Mouse (Mus musculus) spleen, postnatal 4 days (tissue): ENCODE data around the gene Resp18.

Experiments
- DNase-seq, 2 experiments: peaks; one replicate each; pipeline ENCODE4 v3.0.0; 2022; ENCODE audit warnings: low spot score in 2 of 2

Resp18 gene

DNA sequence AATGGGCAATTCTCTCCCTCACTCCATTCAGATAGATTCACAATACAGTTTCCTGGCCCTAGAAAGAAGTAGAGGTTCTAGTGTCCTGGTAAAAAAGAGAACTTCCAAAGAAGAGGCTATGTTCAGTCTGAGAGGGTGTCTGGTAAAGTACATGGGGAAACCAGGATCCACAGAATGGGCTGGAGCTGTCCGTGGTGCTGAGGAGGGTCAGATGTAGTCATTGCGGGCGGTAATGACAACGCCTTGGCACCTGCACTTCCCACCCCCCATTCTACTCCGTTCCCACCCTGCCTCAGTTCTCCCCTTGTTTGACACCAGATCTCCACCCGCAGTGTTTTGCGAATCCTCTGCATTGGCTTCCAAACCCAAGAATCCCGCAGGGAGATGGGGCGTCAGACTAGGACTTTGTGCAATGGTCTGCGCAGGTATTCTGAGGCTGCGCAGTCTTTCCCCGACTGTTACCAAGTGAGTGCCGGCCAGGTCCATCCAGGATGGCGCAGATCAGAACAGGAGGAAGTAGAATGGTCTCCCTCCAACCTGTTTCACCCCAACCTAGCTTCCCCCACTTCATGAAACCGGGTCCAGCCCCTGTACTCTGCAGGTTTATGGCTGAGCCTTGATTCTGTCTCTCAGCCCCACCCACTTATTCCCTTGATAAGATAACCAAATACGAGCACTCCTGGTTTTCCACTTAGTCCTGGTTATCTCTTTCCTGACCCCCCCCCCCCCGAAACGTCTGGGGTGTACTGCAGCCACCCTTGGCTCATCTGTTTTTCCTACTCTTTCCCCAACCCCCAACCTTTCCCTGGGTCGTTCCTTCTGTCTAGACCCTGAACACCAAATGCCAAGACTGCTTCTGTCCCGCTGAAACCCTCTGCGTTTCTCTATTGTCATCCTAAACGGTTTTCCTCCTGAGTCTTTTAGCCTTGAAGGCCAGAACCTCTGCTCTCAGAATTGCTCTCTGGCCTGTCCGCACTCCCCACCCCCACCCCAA lies 723 bp downstream of the Resp18 start:
- peak in 1 of 2 experiments; percentile 71 for DNase-seq

GRCm38 (mm10) chr1:75264091-75264880 lies 13.9 kb downstream of the Resp18 start, which contains the start of gene Ptprn:
Gene Ptprn (minus strand): TSS chr1:75264502.
- DNase-seq = no peak

DNA sequence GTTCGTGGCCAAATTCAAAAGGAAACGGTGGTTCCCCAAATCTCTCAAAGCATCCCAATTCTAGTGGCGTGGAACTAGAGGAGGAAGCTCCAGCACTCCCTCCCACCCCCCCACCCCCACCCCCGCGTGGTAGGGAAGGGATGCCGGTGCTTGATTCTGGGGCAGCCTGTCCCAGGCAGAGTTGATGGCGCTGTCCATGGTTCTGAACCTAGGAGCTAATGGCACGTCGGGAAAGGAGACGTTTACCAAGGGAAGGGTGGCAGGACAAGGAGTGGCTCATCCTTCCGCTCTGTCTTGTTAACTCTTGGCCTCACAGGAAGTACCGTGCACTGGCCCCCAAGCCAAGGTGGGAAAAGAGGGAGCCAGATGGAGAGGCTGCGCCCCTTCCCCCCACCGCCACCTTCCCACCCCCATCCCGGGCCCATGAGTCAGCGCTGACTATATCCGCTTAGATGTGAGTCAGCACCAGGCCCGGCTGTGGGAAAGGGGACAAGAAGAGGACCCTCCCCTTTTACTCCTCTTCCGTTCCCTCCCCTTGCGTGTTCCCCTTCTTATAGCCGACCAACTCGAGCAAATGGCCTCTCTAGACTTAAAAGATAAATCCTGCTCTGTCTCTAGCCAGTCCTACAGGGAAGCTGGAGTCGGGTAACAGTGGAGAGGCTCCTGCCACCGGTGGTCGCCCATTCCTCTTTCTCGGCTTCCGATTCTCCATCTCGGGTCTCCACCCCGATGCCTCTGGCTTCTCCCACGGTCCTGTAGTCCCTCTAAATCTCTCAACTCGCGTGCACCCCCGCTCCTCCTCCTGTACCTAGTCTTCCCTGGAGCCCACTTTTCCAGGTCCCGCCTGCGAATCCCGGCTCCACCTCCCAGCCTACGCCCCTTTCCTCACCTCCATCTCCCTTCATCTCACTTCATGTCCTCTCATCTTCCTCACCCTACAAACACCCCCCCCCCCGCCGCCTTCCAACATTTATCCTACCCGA lies 15.0 kb downstream of the Resp18 start:
- peak in 1 of 2 experiments; percentile 82 for DNase-seq

- no peak for DNase-seq
These were observed 16.9 kb downstream of the Resp18 start for GRCm38 (mm10) chr1:75261278-75261677.

DNA sequence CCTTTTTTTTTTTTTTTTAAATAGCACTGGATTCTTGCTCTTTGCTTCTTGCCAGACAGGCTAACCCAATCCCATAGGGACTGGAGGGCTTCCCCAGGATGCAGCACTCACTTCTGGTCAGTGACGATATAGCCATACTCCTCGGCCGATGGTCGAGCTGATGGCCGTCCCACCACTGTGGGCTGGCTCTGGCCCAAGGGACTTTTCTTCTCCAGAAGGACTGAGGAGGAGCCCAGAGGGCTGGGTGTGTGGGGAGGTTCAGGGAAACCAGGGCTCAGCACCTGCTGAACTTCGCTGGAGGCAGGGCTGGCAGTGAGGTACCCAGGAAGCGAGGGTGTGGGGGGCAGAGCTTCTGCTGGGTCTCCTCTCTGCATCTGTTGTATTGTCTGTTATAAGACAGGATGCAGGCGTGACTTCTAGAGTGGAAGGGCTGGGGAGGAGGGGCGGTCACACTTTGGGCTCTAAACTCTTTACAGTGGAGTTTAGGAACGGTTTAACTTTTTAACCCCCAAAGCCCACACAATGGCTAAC lies 22.6 kb downstream of the Resp18 start:
- DNase-seq = no peak

DNA sequence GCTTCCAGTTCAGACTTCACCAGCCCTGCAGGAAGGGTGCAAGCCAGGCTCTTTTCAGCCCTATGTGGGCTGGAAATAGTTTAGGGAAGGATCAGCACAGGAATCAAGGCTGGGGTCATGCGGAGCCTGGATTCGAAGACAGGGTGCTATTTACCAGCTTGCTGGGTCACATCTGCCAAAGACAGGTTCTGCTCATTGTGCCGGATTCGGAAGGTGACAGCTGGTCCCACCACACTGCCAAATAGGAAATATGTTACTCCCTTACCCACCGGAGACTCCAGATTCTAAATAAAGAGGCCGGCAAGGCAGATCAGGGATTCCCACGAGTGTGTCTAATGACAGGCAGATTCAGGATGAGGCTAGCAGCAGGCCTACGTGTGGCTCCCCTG lies 23.6 kb downstream of the Resp18 start:
- DNase-seq = no peak

DNA sequence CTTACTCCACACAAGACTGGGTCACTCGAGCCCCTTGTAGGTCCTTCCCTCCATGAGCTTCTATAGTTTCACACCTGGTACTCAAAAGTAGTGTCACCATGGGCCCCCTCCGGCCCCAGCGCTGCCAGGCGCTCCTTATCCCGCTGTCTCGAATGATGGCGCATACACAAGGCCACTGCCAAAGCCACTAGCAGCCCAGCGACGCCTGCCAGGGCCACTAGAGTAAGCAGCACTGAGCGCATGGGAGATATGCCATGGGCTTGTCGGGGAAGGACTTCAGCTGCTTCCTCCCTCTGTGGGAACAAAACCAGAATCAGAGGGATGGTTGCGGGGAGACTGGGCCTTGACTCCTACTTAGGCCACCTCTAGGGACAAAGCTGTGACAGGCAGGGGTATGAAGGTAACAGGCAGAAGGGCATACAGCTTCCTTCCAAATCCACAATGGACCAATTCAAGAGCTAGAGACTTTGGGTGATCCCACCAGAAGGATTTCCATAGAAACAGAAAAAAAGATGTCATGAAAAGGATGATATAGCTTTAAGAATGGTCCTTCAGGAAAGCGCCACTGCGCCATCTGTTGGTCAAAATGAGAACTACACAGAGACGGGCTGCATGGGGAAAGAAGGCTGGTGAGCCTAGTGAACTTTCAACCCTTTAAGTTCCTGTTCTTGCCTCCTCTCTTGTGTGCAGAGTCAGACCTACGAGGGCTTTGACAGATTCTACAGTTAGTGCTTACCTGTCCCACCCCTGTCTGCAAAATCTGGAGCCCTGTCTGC lies 24.2 kb downstream of the Resp18 start:
- DNase-seq = peak; percentile 87 to 97

DNA sequence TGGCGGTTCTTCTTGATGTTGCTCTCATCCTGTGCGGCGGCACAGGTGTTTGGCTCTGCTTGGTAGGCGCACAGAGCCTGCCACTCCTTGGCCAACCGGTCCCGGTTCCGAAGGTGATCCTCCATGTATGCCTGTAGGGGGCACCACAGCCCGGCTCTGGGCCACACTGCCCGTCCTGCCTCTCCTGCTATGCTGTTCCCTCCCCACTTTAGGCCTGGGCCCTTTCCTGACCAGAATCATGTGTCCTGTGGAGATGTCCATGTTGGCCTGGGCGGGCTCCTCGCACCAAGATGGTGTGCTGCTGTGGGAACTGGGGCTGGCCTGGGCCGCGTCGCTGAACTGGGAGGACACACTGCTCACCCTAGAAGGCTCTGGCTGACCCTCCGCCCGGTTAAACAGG lies 25.2 kb downstream of the Resp18 start:
- DNase-seq = peak in 1 of 2 experiments; percentile 69

DNA sequence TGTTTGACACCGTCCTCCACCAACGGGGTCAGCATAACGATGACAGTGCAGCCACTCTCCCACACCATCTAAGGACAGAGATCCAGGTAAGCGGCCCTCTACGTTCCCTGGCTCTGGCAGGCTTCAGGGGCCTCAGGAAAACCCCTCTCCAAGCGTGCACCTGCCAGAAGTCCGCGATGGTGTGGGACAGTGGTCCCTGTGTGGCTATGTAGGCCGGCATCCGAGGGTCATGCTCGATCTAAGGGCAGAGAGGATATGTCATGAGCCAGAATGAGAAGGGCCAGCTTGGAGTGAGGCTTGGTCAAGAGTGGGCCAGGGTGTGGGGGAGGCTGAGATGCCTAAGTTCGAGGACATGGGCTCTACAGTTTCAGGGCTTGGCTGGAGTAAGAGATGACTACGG lies 25.9 kb downstream of the Resp18 start:
- peak in 1 of 2 experiments; percentile 67 for DNase-seq

- peak; percentile 87 to 95 for DNase-seq
These were observed 26.9 kb downstream of the Resp18 start for GRCm38 (mm10) chr1:75251112-75251970.

- DNase-seq = no peak
These were observed 27.7 kb downstream of the Resp18 start for GRCm38 (mm10) chr1:75250498-75250897.

DNA sequence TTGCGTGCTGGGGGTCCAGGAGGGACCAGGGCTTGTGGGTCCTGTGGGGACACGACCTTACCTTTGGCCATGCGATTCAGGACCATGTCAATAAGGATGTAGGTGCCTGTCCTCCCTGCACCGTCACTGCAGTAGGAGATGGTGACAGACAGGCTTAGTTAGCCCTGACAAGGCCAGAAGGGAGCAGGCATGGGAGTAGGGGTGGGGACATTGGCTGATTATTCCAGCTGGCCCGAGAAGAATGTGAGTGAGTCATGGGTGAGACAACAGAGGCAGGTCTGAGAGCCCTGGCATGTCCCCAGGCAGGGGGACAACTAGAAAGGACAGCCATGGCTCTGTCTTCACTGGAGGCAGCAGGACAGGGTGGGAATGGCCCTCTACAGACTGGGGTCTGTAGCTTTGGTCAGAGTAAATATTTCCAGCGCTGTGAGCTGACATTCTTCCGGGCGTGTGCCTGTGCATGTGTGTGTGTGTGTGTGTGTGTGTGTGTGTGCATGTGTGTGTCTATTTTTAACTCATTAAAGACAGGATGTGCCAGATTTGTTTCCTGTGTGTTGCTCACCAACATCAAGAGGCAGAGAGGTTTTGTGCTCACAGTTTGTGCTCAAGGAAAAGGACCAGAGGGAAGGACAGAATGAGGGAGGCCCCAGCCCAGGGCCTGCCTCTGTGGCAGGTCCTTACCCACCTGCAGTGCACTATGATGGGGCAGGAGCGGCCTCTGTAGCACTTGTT lies 30.0 kb downstream of the Resp18 start:
- no peak for DNase-seq

GRCm38 (mm10) chr1:75247071-75247930 lies 30.9 kb downstream of the Resp18 start:
- DNase-seq = peak in 1 of 2 experiments; percentile 69

GRCm38 (mm10) chr1:75244836-75245235 lies 33.4 kb downstream of the Resp18 start:
- DNase-seq = peak in 1 of 2 experiments; percentile 62

DNA sequence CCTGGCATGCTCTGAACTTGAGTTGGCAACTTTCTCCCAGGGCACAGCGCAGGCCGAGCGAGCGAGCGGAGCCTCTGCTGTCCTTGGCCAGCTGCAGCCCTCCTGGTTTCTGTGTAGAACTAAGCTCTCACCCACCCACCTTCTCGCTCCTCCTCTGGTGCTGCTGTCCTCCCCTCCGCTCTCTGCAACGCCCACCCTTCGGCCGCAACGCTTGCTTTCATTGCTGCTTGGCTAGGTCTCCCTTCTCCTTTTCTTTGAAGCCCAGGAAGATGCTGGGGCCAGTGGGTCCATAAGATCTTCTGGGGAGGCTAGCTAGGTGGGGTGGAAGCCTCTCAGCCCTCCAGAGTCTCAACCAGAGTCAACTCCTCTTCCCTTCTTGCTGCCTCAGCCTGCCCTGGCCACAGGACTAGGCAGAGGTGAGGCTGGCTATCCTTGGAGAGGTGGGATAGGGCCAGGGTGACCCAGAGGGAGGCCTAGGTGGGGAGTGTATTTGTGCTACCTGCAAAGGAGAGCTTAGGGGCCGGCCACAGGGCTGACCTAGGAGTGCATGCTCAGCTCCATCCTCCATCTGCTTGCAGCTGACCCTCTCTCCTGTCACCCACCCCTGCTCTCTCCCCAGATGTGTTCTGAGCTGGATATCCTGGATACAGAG lies 33.9 kb downstream of the Resp18 start:
- DNase-seq = peak in 1 of 2 experiments; percentile 60

DNA sequence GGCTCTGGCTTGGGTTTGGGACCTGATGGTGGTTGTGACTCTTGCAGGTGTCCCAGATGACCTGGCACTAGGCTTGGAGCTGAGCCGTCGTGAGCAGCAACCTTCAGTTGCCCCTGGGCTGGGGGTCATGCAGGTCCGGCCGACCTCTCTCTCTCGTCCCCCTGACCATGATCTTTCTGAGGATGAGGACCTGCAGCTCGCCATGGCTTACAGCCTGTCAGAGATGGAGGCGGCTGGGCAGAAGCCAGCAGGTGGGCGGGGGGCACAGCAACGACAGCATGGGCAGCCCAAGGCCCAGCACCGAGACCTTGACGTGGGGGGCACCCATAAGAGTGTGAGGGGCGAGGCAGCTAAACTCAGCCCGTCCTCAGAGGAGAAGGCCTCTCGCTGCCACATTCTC lies 34.8 kb downstream of the Resp18 start:
- DNase-seq = peak in 1 of 2 experiments; percentile 59

GRCm38 (mm10) chr1:75239591-75239990 lies 38.6 kb downstream of the Resp18 start:
- no peak for DNase-seq
